Mouse (Mus musculus) cerebellum, adult 2 months (tissue): ENCODE measurements at regions not wholly inside any gene's neighbourhood (a gene's known extent, or its start where the extent isn't known, plus 50 kb on each side); places are given as distances from the start of the nearest gene placed in this dataset.

Source experiments
- DNase-seq, 2 experiments: peaks; one replicate each; pipeline ENCODE4 v3.0.0; 2021
- H3K27ac ChIP-seq: fragments of 200-500 bp; 2 replicates; pipeline ENCODE4 v1.5.1; 2012; ENCODE audit warnings: low read length, control low read depth, inconsistent platforms; ENCODE audit not compliant: insufficient read depth
- H3K27me3 ChIP-seq: fragments of 200-500 bp; 2 replicates; pipeline ENCODE4 v1.6.1; 2012; ENCODE audit warnings: inconsistent platforms, mild to moderate bottlenecking, low read length, moderate library complexity; ENCODE audit not compliant: control insufficient read depth, insufficient read depth
- H3K4me1 ChIP-seq: fragments of 200-500 bp; 2 replicates; pipeline ENCODE4 v1.6.1; 2011; ENCODE audit warnings: low read length; ENCODE audit not compliant: control insufficient read depth, insufficient read depth
- H3K4me3 ChIP-seq: fragments of 200-500 bp; replicated peaks from 2 replicates; pipeline ENCODE3; 2011; ENCODE audit warnings: mild to moderate bottlenecking, low read depth, low read length, control low read depth; ENCODE audit not compliant: insufficient read depth
- CTCF ChIP-seq: fragments of 200-500 bp; IDR thresholded peaks from 2 replicates; pipeline ENCODE4 v1.5.1; 2011; ENCODE audit warnings: low read depth, mild to moderate bottlenecking, control low read depth, low read length, moderate library complexity, borderline replicate concordance; ENCODE audit not compliant: insufficient read depth
- POLR2A ChIP-seq: fragments of 200-500 bp; IDR thresholded peaks from 2 replicates; pipeline ENCODE4 v1.6.1; 2011; ENCODE audit warnings: low read length, control low read depth, borderline replicate concordance; ENCODE audit not compliant: insufficient read depth
- WGBS: fragments of 180-500 bp; shearing (Covaris S2); methylation state at CpG from one replicate; pipeline ENCODE4 v1.1.7; 2018; 5-methylcytosine and 5-hydroxymethylcytosine counted together

DNA sequence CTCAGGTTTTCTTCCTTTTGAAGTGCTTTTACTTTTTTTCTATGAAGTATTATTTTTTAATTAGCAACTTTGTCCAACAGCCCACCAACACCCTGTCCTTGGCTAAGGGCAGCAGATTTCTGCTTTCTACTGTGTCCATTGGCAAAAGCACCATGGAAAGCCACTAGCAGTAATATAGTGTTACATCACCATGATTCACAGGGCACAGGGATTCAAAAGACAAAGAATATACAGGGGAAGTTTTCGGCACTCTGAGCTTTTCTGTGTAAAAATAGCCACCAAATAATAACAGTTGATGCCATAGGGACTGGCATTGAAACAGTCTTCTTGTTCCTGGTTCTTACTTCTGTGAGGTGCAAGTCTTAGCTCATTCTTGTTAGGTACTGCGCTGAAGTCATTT is 89.8 kb upstream of the Tspan5 start:
- TF ChIP-seq CTCF (no peak), POLR2A (no peak)
- H3K27me3 ChIP-seq, result no peaks in the 10 kb centered on the region
- no peak for DNase-seq
- no peak overlapping the region for H3K4me3 ChIP-seq
- H3K4me1 ChIP-seq, result no peaks in the 10 kb centered on the region
- 98% methylated on average over 2 of the region's 2 CpGs for WGBS
- H3K27ac ChIP-seq, result no peak overlapping the region

DNA sequence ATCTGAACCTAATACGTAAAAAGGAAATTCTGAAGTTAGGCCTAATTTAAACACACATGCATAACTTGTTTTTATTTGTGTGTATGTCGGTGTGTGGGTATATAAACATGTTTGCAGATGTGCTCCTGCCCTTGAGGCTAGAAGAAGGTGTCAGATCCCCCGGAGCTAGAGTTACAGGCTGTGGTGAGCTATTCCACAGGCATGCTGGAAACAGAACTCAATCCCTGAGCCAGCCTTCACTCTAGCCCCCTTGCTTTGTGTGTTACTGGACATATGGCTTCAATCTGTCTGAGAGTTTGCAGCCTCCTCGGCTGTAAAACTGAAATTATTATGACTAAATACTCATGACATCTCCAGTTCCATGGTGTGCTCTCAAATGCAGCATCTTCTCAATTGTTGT is 89.3 kb upstream of the Tspan5 start:
- TF ChIP-seq POLR2A (no peak), CTCF (no peak)
- no peaks in the 10 kb centered on the region for H3K4me1 ChIP-seq
- no peak for DNase-seq
- WGBS, result 79% methylated on average over 4 of the region's 4 CpGs
- H3K27me3 ChIP-seq, result no peaks in the 10 kb centered on the region
- H3K27ac ChIP-seq, result no peak overlapping the region
- no peak overlapping the region for H3K4me3 ChIP-seq

GRCm38 (mm10) chr3:138653549-138654246 is 88.3 kb upstream of the Tspan5 start:
- Histone ChIP-seq H3K4me1 (no peaks in the 10 kb centered on the region), H3K4me3 (no peak overlapping the region), H3K27me3 (no peaks in the 10 kb centered on the region), H3K27ac (no peak overlapping the region)
- no peak for DNase-seq
- TF ChIP-seq POLR2A (no peak), CTCF (no peak)
- WGBS, result 85% methylated on average over 13 of the region's 13 CpGs

DNA sequence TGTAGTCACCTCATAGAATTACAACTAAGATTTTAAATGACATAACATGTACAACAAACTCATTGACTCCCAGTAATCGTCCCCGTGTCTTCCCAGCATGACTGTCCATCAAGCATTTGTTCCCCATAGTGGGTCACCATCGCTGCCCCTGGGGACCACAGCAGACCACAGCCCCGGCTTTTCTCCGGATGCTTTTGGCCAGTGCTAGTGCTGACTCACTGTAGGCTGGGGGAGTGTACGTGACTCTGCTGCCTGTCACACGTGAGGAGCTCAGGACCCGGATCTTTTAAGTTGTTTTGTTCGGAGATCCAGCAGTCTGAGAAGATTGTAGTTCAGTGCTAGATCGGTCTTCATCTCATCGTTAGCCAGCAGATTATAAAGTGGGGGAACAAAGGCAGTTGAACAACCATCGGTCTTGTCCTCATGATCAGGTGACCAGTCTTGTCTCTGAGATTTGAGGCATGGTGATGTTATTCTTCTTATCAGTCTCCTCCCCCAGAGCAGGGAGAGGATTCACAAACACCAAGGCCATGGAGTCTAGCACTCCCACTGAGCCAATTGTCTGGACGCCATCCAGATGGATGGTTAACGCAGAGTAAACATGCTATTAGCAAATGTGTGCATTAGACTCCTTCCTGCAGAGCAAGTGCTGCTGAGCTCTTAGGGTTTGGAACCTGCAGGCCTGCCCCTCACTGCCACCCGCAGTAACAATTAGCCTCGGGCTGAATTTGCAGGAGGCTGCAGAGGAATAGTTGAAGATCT is 87.2 kb upstream of the Tspan5 start:
- Histone ChIP-seq H3K4me3 (no peak overlapping the region), H3K27me3 (no peaks in the 10 kb centered on the region), H3K4me1 (no peaks in the 10 kb centered on the region), H3K27ac (no peak overlapping the region)
- TF ChIP-seq POLR2A (no peak), CTCF (no peak)
- no peak for DNase-seq
- WGBS, result 43% methylated on average over 16 of the region's 16 CpGs

- Histone ChIP-seq H3K27ac (no peak overlapping the region), H3K4me3 (no peak overlapping the region), H3K4me1 (no peaks in the 10 kb centered on the region), H3K27me3 (no peaks in the 10 kb centered on the region)
- TF ChIP-seq CTCF, result no peak
- no peak for TF ChIP-seq POLR2A
- DNase-seq, result no peak
- 87% methylated on average over 3 of the region's 3 CpGs for WGBS
Measured at GRCm38 (mm10) chr3:138655479-138655878, 86.5 kb upstream of the Tspan5 start.

GRCm38 (mm10) chr3:138662625-138663024 is 79.4 kb upstream of the Tspan5 start:
- WGBS, result 89% methylated on average over 2 of the region's 2 CpGs
- no peak for DNase-seq
- Histone ChIP-seq H3K27me3 (no peaks in the 10 kb centered on the region), H3K4me3 (no peak overlapping the region), H3K4me1 (no peaks in the 10 kb centered on the region), H3K27ac (no peak overlapping the region)
- no peak for TF ChIP-seq POLR2A
- no peak for TF ChIP-seq CTCF

GRCm38 (mm10) chr3:138668394-138669092 is 73.5 kb upstream of the Tspan5 start:
- Histone ChIP-seq H3K27ac (no peak overlapping the region), H3K27me3 (no peaks in the 10 kb centered on the region), H3K4me1 (no peaks in the 10 kb centered on the region), H3K4me3 (no peak overlapping the region)
- no peak for TF ChIP-seq CTCF
- TF ChIP-seq POLR2A, result no peak
- no peak for DNase-seq
- WGBS, result 75% methylated on average over 14 of the region's 14 CpGs
